In genomic region chr7:18927759-18928158, GRCm38 (mm10) we compare ENCODE assay signal across 10 mouse cellular contexts. TPM values are rescaled to one million over a fixed set of nuclear protein-coding genes. Genes with fewer than 3 reads are reported as not detected.
DNase-seq lines count a peak whose midpoint lies in the region; ATAC-seq and TF ChIP-seq lines count a peak whose summit lies in the region.
"Had no signal": no experiment of that assay in that cellular context is flagged by ENCODE, and none has a peak within 500 bp of the region (broad histone marks: within the 10 kb centered on the region; RNA-seq: fewer than 3 reads in every experiment).

No protein-coding gene starts in this region.

- H3K27ac ChIP-seq in brown adipose tissue, adult 24 weeks (replicated peaks; ENCODE audit: low read depth, low read length): peak overlapping the region; percentile 100
- H3K27ac ChIP-seq in forebrain, embryonic 11.5 days (ENCODE audit: low read depth, low read length): no peak overlapping the region
- no peak overlapping the region for H3K27ac ChIP-seq in hindbrain, embryonic 11.5 days (ENCODE audit: low read depth, low read length)
- peak overlapping the region; percentile 89 for H3K27ac ChIP-seq in lung, postnatal 0 days (ENCODE audit: low read length)
- H3K27ac ChIP-seq: stomach, postnatal 0 days had no signal

- no peaks in the 10 kb centered on the region for H3K27me3 ChIP-seq in forebrain, embryonic 11.5 days (ENCODE audit: control insufficient read depth, insufficient read depth, low read length)
- H3K27me3 ChIP-seq in hindbrain, embryonic 11.5 days (ENCODE audit: control insufficient read depth, insufficient read depth, low read length): no peaks in the 10 kb centered on the region
- peaks cover 13% of the 10 kb centered on the region for H3K27me3 ChIP-seq in lung, postnatal 0 days (replicated peaks; ENCODE audit: insufficient read depth, low read length)

- no peak for ATAC-seq in forebrain, embryonic 11.5 days (replicated peaks; ENCODE audit: low FRiP score)
- no peak for ATAC-seq in hindbrain, embryonic 11.5 days (ENCODE audit: low FRiP score)
- peak; percentile 27; the same call in 1 of the 2 replicates for ATAC-seq in lung, postnatal 0 days

- H3K9ac ChIP-seq in forebrain, embryonic 11.5 days (ENCODE audit: low read length): no peak overlapping the region
- H3K9ac ChIP-seq in hindbrain, embryonic 11.5 days (ENCODE audit: low read depth, low read length): no peak overlapping the region
- H3K9ac ChIP-seq in lung, postnatal 0 days (replicated peaks; ENCODE audit: low read depth): no peak overlapping the region
- H3K9ac ChIP-seq: liver, embryonic 13.5 days had no signal

- H3K4me3 ChIP-seq in brown adipose tissue, adult 24 weeks (ENCODE audit: insufficient read depth, low read depth, low read length): peak overlapping the region; percentile 91
- peak overlapping the region; percentile 94; the same call in 1 of the 2 replicates for H3K4me3 ChIP-seq in forebrain, embryonic 11.5 days (ENCODE audit: low read depth, low read length)
- peak overlapping the region; percentile 97 for H3K4me3 ChIP-seq in hindbrain, embryonic 11.5 days (ENCODE audit: low read depth, low read length)
- H3K4me3 ChIP-seq in lung, postnatal 0 days (ENCODE audit: low read depth, low read length): 0 out of 2 replicates have a peak overlapping the region, but pooled peaks have one; percentile 53
- H3K4me3 ChIP-seq: liver, embryonic 13.5 days had no signal

- H3K9me3 ChIP-seq in forebrain, embryonic 11.5 days (ENCODE audit: control insufficient read depth, low read length): no peaks in the 10 kb centered on the region
- H3K9me3 ChIP-seq in hindbrain, embryonic 11.5 days (ENCODE audit: control insufficient read depth, low read length): no peaks in the 10 kb centered on the region
- H3K9me3 ChIP-seq in lung, postnatal 0 days (ENCODE audit: low read length): no peaks in the 10 kb centered on the region
- H3K9me3 ChIP-seq: liver, embryonic 13.5 days had no signal

- peak; percentile 95 for TF ChIP-seq EP300 in lung, postnatal 0 days (IDR thresholded peaks at IDR 0.05)

- WGBS in forebrain, embryonic 11.5 days: 60% methylated on average over 3 of the region's 3 CpGs
- 53% methylated on average over 3 of the region's 3 CpGs for WGBS in hindbrain, embryonic 11.5 days
- WGBS in lung, postnatal 0 days: 21% methylated on average over 3 of the region's 3 CpGs

- H3K4me2 ChIP-seq in forebrain, embryonic 11.5 days (ENCODE audit: low read depth, low read length, severe bottlenecking): peak overlapping the region; percentile 77
- peak overlapping the region; percentile 61 for H3K4me2 ChIP-seq in hindbrain, embryonic 11.5 days (replicated peaks; ENCODE audit: low read depth, low read length)
- H3K4me2 ChIP-seq in lung, postnatal 0 days (replicated peaks; ENCODE audit: low read depth, low read length): peak overlapping the region; percentile 64
- H3K4me2 ChIP-seq: liver, embryonic 13.5 days had no signal

- H3K4me1 ChIP-seq in brown adipose tissue, adult 24 weeks (ENCODE audit: control insufficient read depth, insufficient read depth, insufficient read length, low read length): peaks cover 10% of the 10 kb centered on the region
- H3K4me1 ChIP-seq in forebrain, embryonic 11.5 days (replicated peaks; ENCODE audit: control insufficient read depth, insufficient read depth, low read length): peaks cover 22% of the 10 kb centered on the region
- peaks cover 19% of the 10 kb centered on the region for H3K4me1 ChIP-seq in hindbrain, embryonic 11.5 days (replicated peaks; ENCODE audit: control insufficient read depth, insufficient read depth, low read length)
- peaks cover 3% of the 10 kb centered on the region; the same call in 1 of the 2 replicates for H3K4me1 ChIP-seq in lung, postnatal 0 days (ENCODE audit: insufficient read depth, low read depth, low read length)

- no peak for TF ChIP-seq CTCF in lung, postnatal 0 days (IDR thresholded peaks at IDR 0.05)

- no peaks in the 10 kb centered on the region for H3K36me3 ChIP-seq in forebrain, embryonic 11.5 days (ENCODE audit: control insufficient read depth, insufficient read depth, low read length)
- no peaks in the 10 kb centered on the region for H3K36me3 ChIP-seq in hindbrain, embryonic 11.5 days (ENCODE audit: control insufficient read depth, insufficient read depth, low read length)
- H3K36me3 ChIP-seq in lung, postnatal 0 days (ENCODE audit: insufficient read depth, low read length): no peaks in the 10 kb centered on the region
- H3K36me3 ChIP-seq: liver, embryonic 13.5 days had no signal

- DNase-seq in forebrain, embryonic 11.5 days (ENCODE audit: low spot score): no peak
- no peak for DNase-seq in hindbrain, embryonic 11.5 days (ENCODE audit: low spot score)
- peak; percentile 65 for DNase-seq in lung, postnatal 0 days (ENCODE audit: low spot score)
- no peak for DNase-seq in frontal cortex, postnatal 25 days (ENCODE audit: low spot score in 2 of 2)
- no peak for DNase-seq in left cerebral cortex, adult 11 months (ENCODE audit: low spot score)
- no peak for DNase-seq in layer of hippocampus, adult 9-11 months
- DNase-seq in cerebellum, adult 8-10 months: no peak
- DNase-seq: liver, embryonic 13.5 days had no signal

RNA-seq across cellular contexts. Expression of gene Nova2, which starts 2.1 kb away (rescaled TPM):
- 1.1 and 1.6 TPM in 2 replicates for polyA plus RNA-seq in brown adipose tissue, adult 24 weeks (2012; ENCODE audit: insufficient read depth, insufficient read length, missing spikeins)
- polyA plus RNA-seq in forebrain, embryonic 11.5 days (2014; fragmentation: Nextera tagmentation; extraction: Ambion mirVana): 6.9 and 8.3 TPM in 2 replicates
- polyA plus RNA-seq in hindbrain, embryonic 11.5 days (2014; fragmentation: Nextera tagmentation; extraction: Ambion mirVana): 12.7 and 18.0 TPM in 2 replicates
- 1.1 and 1.2 TPM in 2 replicates for polyA plus RNA-seq in lung, postnatal 0 days (2015; fragmentation: Nextera tagmentation; extraction: Ambion mirVana)

RNA-seq across cellular contexts. Expression of gene Ccdc61, which starts 17.5 kb away (rescaled TPM):
- 4.4 and 6.3 TPM in 2 replicates for polyA plus RNA-seq in brown adipose tissue, adult 24 weeks (2012; ENCODE audit: insufficient read depth, insufficient read length, missing spikeins)
- 32.2 and 32.6 TPM in 2 replicates for polyA plus RNA-seq in forebrain, embryonic 11.5 days (2014; fragmentation: Nextera tagmentation; extraction: Ambion mirVana)
- polyA plus RNA-seq in hindbrain, embryonic 11.5 days (2014; fragmentation: Nextera tagmentation; extraction: Ambion mirVana): 22.9 and 27.3 TPM in 2 replicates
- 17.6 and 19.0 TPM in 2 replicates for polyA plus RNA-seq in lung, postnatal 0 days (2015; fragmentation: Nextera tagmentation; extraction: Ambion mirVana)

RNA-seq across cellular contexts. Expression of gene Pglyrp1, which starts 56.6 kb away (rescaled TPM):
- polyA plus RNA-seq in brown adipose tissue, adult 24 weeks (2012; ENCODE audit: insufficient read depth, insufficient read length, missing spikeins): 2.0 and 2.8 TPM in 2 replicates
- polyA plus RNA-seq in forebrain, embryonic 11.5 days (2014; fragmentation: Nextera tagmentation; extraction: Ambion mirVana): 0.48 and 0.94 TPM in 2 replicates
- polyA plus RNA-seq in hindbrain, embryonic 11.5 days (2014; fragmentation: Nextera tagmentation; extraction: Ambion mirVana): 2.8 and 2.9 TPM in 2 replicates
- polyA plus RNA-seq in lung, postnatal 0 days (2015; fragmentation: Nextera tagmentation; extraction: Ambion mirVana): 45.6 and 51.1 TPM in 2 replicates

RNA-seq across cellular contexts. Expression of gene Nanos2, which starts 59.4 kb away (rescaled TPM):
- polyA plus RNA-seq in brown adipose tissue, adult 24 weeks (2012; ENCODE audit: insufficient read depth, insufficient read length, missing spikeins): not detected in 2 replicates
- not detected in 2 replicates for polyA plus RNA-seq in forebrain, embryonic 11.5 days (2014; fragmentation: Nextera tagmentation; extraction: Ambion mirVana)
- polyA plus RNA-seq in hindbrain, embryonic 11.5 days (2014; fragmentation: Nextera tagmentation; extraction: Ambion mirVana): 0.46 TPM in 1 of 2 replicates, not detected in the other
- not detected in 2 replicates for polyA plus RNA-seq in lung, postnatal 0 days (2015; fragmentation: Nextera tagmentation; extraction: Ambion mirVana)
- polyA plus RNA-seq: liver, embryonic 13.5 days; stomach, postnatal 0 days had no signal

Comparison
In these comparisons a context has a peak if more than half of its experiments do, and no peak if none do; other contexts are left out.
1. H3K27ac ChIP-seq: peak in brown adipose tissue, adult 24 weeks (single experiment) and lung, postnatal 0 days (single experiment); none in forebrain, embryonic 11.5 days (single experiment) and hindbrain, embryonic 11.5 days (single experiment).
2. RNA of gene Pglyrp1, which starts 56.6 kb away (polyA plus RNA-seq): 45.6 to 51.1 TPM in lung, postnatal 0 days; 2.8 to 2.9 TPM in hindbrain, embryonic 11.5 days, 2.0 to 2.8 TPM in brown adipose tissue, adult 24 weeks and 0.48 to 0.94 TPM in forebrain, embryonic 11.5 days; every median in the first group is over 10 times any median in the second.
3. Peak in every context shown above with its lines, with median percentiles within 50 percentile points of each other: H3K4me3 ChIP-seq and H3K4me2 ChIP-seq.